Comparison of ENCODE assay signal across 19 mouse cellular contexts in the genomic region with DNA sequence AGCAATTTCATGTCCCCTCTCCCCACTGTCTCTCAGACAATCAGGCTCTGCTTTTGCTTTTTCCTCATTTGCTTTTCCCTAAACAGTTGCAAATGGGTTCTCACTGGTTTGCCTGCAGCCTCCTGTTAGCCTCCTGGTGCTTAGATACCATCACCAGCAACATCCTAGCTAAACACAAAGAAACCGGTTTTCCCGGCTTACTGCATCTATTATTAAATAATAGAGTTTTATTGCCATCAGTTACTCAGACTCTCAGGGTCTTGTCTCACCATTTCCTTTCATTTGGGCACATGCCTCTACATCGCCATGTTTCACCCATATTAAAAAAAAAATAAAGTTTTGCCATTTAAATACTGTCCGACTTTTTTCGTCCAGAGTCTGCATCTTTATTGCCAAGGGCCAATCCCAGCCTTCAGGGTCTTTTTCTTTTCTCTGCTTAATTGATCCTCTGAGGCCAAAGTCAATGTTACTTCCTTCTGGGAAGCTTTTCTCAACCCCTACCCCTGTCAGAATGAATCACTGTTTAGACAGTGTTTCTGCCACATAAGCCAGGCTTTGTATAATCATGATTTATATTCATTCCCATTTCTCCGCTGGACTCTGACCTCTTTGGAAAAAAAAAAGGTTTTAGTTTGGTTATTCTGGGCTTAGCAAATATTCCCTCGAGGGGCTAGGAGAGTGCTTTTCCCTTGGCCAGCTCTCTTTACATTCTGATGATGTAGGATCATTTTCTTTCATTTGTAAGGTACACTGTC.
DNase-seq lines count a peak whose midpoint lies in the region; ATAC-seq and TF ChIP-seq lines count a peak whose summit lies in the region.
"Had no signal": no experiment of that assay in that cellular context is flagged by ENCODE, and none has a peak within 500 bp of the region (broad histone marks: within the 10 kb centered on the region; RNA-seq: fewer than 3 reads in every experiment).

No protein-coding gene starts in this region.

- H3K27me3 ChIP-seq in lung, embryonic 14.5 days (ENCODE audit: insufficient read depth, low read length), result no peaks in the 10 kb centered on the region
- H3K27me3 ChIP-seq in lung, postnatal 0 days (replicated peaks; ENCODE audit: insufficient read depth, low read length), result no peaks in the 10 kb centered on the region
- H3K27me3 ChIP-seq: CH12.LX; embryonic facial prominence, embryonic 13.5 days had no signal

- no peak overlapping the region for H3K4me2 ChIP-seq in lung, embryonic 14.5 days
- H3K4me2 ChIP-seq in lung, postnatal 0 days (replicated peaks; ENCODE audit: low read depth, low read length), result no peak overlapping the region
- H3K4me2 ChIP-seq: embryonic facial prominence, embryonic 13.5 days; heart, embryonic 11.5 days had no signal

- no peaks in the 10 kb centered on the region for H3K36me3 ChIP-seq in lung, embryonic 14.5 days (ENCODE audit: insufficient read depth)
- no peaks in the 10 kb centered on the region for H3K36me3 ChIP-seq in lung, postnatal 0 days (ENCODE audit: insufficient read depth, low read length)
- H3K36me3 ChIP-seq: embryonic facial prominence, embryonic 13.5 days had no signal

- H3K9ac ChIP-seq in lung, embryonic 14.5 days, result no peak overlapping the region
- H3K9ac ChIP-seq in lung, postnatal 0 days (replicated peaks; ENCODE audit: low read depth), result no peak overlapping the region
- H3K9ac ChIP-seq: embryonic facial prominence, embryonic 13.5 days had no signal

- 48% methylated on average over 7 of the region's 7 CpGs for WGBS in lung, embryonic 14.5 days
- 61% methylated on average over 7 of the region's 7 CpGs for WGBS in lung, postnatal 0 days

- no peak overlapping the region for H3K27ac ChIP-seq in lung, embryonic 14.5 days (ENCODE audit: low read depth)
- no peak overlapping the region for H3K27ac ChIP-seq in lung, postnatal 0 days (ENCODE audit: low read length)
- H3K27ac ChIP-seq: embryonic facial prominence, embryonic 13.5 days; hindbrain, postnatal 0 days had no signal

- no peak overlapping the region for H3K4me3 ChIP-seq in lung, embryonic 14.5 days (ENCODE audit: low read depth, low read length)
- no peak overlapping the region for H3K4me3 ChIP-seq in lung, postnatal 0 days (ENCODE audit: low read depth, low read length)
- H3K4me3 ChIP-seq: embryonic facial prominence, embryonic 13.5 days had no signal

- TF ChIP-seq EP300 in lung, postnatal 0 days (IDR thresholded peaks at IDR 0.05), result no peak

- no peak for ATAC-seq in lung, embryonic 14.5 days (ENCODE audit: insufficient read depth)
- ATAC-seq in lung, postnatal 0 days, result no peak
- ATAC-seq: activated CD4-positive, CD25-positive, alpha-beta regulatory T cell, adult 4 months; hindbrain, postnatal 0 days had no signal

- peak; percentile 14 for DNase-seq in embryo, embryonic 10 days (ENCODE audit: low spot score)
- DNase-seq in embryo, embryonic 9.5 days (ENCODE audit: extremely low spot score), result no peak
- DNase-seq in lung, embryonic 14.5 days, result peak; percentile 22
- DNase-seq in lung, postnatal 10 days, result no peak
- peak; percentile 66 for DNase-seq in embryo, embryonic 10.5 days (ENCODE audit: low spot score)
- peak; percentile 72 for DNase-seq in mesoderm, embryonic 11.5 days (ENCODE audit: low read depth, low spot score)
- no peak for DNase-seq in spleen, postnatal 36 days (ENCODE audit: low spot score in 2 of 2)
- no peak for DNase-seq in lung, postnatal 0 days (ENCODE audit: low spot score)
- DNase-seq: adrenal gland, postnatal 36 days; cerebellum, adult 9-11 months; gastrocnemius, postnatal 36 days; liver; lung, adult 18-20 months; right cerebral cortex, postnatal 25 days had no signal

- TF ChIP-seq CTCF in lung, embryonic 14.5 days (IDR thresholded peaks at IDR 0.05; ENCODE audit: low read depth), result no peak
- no peak for TF ChIP-seq CTCF in lung, postnatal 0 days (IDR thresholded peaks at IDR 0.05)

- H3K4me1 ChIP-seq in lung, embryonic 14.5 days (ENCODE audit: insufficient read depth), result no peaks in the 10 kb centered on the region
- H3K4me1 ChIP-seq in lung, postnatal 0 days (ENCODE audit: insufficient read depth, low read depth, low read length), result no peaks in the 10 kb centered on the region
- H3K4me1 ChIP-seq: embryonic facial prominence, embryonic 13.5 days had no signal

- H3K9me3 ChIP-seq in lung, embryonic 14.5 days (ENCODE audit: low read depth, low read length), result no peaks in the 10 kb centered on the region
- H3K9me3 ChIP-seq in lung, postnatal 0 days (ENCODE audit: low read length), result no peaks in the 10 kb centered on the region
- H3K9me3 ChIP-seq: embryonic facial prominence, embryonic 13.5 days had no signal

Comparison
In these comparisons a context has a peak if more than half of its experiments do, and no peak if none do; other contexts are left out.
1. DNase-seq: peak in embryo, embryonic 10 days (single experiment), lung, embryonic 14.5 days (single experiment), embryo, embryonic 10.5 days (single experiment) and mesoderm, embryonic 11.5 days (single experiment); none in embryo, embryonic 9.5 days (single experiment), lung, postnatal 10 days (single experiment), spleen, postnatal 36 days (0 of 2) and lung, postnatal 0 days (single experiment).